Mouse (Mus musculus) left cerebral cortex, postnatal 25 days (tissue): ENCODE measurements around the gene Fkbp2. TPM values are rescaled to one million over a fixed set of nuclear protein-coding genes. Genes with fewer than 3 reads are reported as not detected.
"Not testable (repeated sequence)": the region's sequence is repeated elsewhere in the genome, so short reads cannot be mapped to it uniquely, and the experiment has no call there.

Experiments
- DNase-seq, 2 experiments: peaks; one replicate each; pipeline ENCODE4 v3.0.0; 2022; ENCODE audit warnings: low spot score in 2 of 2, mixed read lengths in 1 of 2
- intact Hi-C: fragments of 180-260 bp; cut with DNase I; formaldehyde crosslinking; loops from one replicate; pipeline ENCODE4 v1.15.1; 2025
- total RNA-seq, 2 experiments: library from RNA; stranded (reverse); gene quantifications; 2 replicates each; pipeline ENCODE4 v1.2.3; 2021

Fkbp2 gene
- total RNA-seq, 2 experiments from 2014 or later = 98.0 to 104 TPM

DNA sequence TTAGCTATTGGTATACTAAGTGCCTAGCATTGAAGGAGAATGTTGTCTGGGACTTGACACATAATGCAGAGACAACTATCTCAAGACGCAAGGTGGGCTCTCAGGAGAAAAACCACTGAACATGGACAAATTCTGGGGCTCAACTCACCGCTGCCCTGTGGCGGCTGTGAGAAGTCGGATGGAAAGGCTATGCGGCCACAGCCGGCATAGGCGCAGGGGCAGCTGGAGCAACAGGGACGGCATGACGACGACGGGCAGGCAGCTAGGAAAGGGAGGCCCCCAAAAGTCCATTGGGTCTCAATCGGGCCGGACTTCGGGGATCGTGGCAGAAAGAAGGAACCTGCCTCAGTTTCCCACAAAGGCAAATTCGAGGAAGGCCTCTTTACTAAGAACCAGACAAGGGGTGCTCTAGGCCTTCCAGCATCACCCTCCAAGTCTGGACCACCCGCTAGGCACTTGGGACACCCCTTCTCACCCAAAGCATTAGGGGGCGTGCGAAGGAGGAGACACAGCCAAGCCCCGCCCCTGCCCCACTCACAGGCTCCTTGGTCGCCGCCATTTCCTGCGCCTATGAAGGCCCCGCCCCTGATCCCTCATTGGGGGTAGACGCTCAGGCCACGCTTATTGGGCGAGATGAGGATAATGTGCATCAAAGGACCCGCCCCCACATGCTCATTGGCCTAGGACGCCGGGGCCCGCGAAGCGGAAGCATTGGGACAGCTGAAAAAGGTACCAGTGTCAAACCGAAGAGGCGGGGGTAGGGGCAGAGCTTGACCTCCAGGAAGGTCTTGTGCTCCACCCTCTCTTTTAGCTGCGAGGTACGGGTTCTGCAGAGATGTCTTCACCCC lies 11.9 kb upstream of the Fkbp2 start, which contains the start of gene Dnajc4:
Gene Dnajc4, minus strand, starts transcription at position 562 of the 848 bp plus-strand sequence.
- peak; percentile 94 to 98 for DNase-seq
- intact Hi-C loops = no loop called here

DNA sequence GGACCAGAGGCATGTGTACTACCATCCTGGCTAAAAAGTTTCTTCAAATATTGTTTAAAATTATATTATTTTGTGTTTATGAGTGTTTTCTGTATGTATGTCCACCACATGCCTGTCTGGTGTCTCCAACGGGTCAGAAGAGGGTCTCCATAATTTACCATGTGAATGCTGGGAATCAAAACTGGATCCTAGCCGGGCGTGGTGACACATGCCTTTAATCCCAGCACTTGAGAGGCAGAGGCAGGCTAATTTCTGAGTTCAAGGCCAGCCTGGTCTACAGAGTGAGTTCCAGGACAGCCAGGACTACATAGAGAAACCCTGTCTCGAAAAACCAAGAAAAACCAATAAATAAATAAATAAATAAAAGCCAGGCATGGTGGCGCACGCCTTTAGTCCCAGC lies 10.9 kb upstream of the Fkbp2 start:
- intact Hi-C loops, DNase-seq: not testable (repeated sequence)

DNA sequence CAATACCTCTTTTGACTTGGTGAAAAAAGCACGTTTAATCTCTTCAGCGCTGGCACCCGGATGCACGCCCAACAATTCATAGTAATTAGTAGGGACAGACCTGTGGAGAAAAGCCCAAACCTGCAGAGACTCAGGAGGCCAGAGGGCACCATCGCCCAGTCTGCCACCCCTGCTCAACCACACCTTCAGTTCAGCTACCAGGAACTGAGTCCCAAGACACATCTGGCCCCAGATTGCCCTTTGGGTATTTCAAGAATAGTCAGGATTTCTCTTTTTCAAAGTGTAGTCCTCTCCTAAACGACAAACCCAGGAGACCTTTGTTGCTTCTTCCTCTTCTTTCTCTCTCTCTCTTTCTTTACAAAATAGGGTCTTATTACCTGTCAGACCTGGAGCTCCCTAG lies 10.4 kb upstream of the Fkbp2 start:
- intact Hi-C loops = no loop called here
- no peak for DNase-seq

DNA sequence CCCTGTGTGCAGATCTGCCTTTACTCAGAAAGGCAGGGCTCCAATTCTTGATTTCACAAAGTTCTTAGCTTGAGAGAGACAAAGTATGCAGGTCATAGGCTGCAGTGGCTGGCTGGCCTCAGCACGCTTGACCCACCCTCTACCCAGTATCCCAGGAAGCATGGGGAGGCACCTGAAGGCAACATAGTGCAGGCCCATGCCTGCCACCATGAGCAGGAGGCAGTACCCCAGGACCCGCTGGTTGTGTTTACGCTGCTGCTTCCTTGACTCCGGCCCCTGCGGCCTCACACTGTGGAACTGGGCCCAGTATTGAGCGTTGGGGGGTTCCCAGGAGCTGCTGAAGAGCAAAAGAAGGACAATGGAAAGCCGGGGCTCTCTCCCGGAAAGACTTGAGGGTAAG lies 8.9 kb upstream of the Fkbp2 start:
- no peak for DNase-seq
- intact Hi-C loops = no loop called here

DNA sequence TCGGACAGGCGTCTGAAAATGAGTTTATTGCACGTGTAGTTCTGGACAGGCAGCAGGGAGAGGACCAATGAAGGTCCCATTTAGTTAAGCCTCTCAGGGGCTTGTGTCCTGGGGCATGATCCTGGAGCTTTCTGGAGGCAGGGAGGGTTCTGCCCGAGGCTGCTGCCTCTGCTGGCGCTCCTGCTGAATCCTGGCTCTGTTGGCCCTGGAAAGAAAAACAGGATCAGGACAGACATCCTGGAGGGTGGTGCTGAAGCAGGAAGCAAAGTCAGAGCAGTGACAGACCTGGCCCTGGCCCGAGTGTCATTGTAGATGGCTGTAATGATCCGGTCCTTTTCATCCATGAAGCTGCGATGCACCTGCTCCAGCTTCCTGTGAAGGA lies 7.6 kb upstream of the Fkbp2 start:
- intact Hi-C loops = no loop called here
- DNase-seq = no peak

DNA sequence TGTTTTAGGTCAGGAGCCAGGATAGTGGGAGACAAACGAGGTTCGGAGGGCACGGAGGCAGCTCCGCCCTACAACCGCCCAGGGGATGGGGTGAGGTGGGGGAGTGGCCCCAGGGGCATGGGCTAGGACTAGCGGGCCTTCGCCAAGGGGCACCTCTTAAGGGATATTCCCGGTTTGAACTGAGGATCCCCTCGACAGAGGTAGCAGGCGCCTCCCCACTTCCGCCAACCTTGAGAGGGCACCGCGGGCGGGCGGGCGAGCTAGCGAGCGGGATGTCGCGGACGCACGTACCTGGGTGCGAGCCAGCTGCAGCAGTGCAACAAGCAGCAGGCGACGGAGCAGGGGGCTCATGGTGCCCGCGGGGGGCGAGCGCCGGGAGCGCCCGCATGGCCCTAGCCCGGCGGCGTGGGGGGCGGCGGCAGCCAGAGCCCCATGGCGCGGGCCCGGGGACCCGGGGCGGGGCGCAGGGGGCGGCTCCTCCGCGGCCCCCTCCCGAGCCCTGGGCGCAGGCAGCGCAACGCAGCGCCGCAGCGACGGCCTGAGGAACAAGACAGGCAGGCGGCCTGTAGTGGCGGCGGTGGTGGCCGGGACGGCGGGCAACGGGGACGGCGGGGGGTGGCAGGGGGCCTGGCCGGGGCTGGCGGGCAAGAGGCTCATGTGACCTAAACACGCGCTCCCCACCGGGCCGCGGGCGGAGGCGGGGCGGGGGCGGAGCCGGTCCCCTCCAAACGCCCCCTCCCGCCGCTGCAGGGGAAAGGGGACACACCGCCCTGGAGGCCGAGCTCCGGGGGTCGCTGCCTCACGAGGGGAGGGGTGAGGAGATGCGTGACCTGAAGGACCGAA lies 7.0 kb upstream of the Fkbp2 start, which contains the start of gene Vegfb:
Gene Vegfb, minus strand, starts transcription at position 591 of the 843 bp plus-strand sequence.
- peak; percentile 44 to 66 for DNase-seq
- intact Hi-C loops = no loop called here

DNA sequence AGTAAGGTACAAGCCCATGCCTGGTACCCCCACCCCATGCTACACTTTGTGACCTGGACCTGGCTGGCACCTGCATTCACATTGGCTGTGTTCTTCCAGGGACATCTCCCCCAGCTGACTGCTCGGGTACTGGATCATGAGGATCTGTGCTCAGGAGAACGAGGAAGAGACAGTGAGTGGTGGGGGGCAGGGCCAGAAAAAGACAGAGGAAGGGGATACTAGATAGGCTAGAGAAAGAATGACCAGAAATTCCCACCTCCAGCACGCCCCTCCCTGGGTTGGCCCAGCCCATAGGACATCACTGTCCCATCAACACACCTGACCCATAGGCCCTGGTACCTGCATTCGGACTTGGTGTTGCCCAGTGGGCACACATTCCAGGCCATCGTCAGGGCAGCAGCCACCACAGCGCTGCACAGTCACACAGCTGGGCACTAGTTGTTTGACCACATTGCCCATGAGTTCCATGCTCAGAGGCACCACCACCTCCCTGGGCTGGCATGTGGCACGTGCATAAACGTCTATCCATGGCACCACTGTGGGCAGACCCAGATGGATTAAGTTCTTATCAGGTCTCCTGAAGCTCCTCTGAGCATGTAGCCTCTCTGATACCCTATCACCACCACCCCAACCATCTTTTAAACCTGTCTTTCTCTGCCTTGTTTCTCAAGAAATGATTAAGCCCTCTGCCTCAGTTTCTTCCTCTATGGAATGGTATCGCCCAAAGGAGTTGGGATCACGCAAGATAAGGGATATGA lies 5.8 kb upstream of the Fkbp2 start:
- DNase-seq = no peak
- intact Hi-C loops = no loop called here

DNA sequence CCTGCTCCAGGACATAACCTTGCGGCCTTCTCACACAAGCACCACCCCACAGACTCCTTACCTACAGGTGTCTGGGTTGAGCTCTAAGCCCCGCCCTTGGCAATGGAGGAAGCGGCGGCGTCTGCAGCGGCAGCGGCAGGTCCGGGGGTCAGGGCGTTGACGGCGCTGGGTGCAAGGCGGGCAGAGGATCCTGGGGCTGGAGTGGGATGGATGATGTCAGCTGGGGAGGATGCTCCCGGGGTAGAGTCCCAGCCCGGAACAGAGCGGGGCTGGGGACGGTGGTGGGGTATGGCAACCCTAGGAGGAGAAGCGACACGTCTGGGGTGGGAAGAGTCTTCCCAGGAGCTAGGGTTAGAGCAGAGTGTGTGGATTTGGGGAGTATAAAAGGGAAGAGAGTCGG lies 5.0 kb upstream of the Fkbp2 start:
- no peak for DNase-seq
- intact Hi-C loops = no loop called here

DNA sequence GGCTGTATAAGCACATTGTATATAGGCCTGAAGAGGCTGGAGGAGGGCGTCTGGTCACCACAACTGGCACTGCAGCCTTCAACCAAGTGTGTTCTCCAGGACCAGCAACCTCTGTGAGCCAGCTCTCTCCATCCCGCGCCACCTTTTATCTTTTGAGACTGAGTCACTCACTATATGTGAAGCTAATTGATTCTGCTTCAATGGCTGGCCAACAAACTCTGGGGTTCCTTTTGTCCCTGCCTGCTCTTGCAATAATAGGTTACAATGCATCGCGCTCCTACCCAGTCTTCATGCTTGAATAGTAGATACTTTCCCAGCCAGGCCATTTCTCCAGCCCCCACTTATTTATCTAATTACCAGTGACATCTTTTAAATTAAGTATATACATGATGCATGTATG lies 3.3 kb upstream of the Fkbp2 start:
- DNase-seq = no peak
- intact Hi-C loops = no loop called here

DNA sequence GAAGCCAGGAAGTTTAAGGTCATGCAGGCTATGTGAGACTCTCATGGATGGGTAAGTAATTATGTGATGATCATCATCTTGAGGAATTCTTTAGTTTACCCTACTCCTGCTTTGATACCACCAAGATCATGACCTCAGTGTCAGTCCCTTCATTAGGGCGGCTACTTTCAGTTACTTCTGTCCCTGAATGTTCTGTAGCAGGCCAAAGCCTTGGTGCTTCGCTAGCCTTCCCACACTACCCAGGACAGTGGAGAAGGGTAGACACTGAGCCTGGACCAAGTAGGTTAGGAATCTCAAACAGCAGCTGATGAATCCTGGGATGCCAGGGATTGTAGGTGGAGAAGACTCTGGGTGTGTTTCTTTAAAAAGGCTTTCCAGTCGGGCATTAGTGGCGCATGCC lies 1.2 kb upstream of the Fkbp2 start:
- intact Hi-C loops = no loop called here
- no peak for DNase-seq

DNA sequence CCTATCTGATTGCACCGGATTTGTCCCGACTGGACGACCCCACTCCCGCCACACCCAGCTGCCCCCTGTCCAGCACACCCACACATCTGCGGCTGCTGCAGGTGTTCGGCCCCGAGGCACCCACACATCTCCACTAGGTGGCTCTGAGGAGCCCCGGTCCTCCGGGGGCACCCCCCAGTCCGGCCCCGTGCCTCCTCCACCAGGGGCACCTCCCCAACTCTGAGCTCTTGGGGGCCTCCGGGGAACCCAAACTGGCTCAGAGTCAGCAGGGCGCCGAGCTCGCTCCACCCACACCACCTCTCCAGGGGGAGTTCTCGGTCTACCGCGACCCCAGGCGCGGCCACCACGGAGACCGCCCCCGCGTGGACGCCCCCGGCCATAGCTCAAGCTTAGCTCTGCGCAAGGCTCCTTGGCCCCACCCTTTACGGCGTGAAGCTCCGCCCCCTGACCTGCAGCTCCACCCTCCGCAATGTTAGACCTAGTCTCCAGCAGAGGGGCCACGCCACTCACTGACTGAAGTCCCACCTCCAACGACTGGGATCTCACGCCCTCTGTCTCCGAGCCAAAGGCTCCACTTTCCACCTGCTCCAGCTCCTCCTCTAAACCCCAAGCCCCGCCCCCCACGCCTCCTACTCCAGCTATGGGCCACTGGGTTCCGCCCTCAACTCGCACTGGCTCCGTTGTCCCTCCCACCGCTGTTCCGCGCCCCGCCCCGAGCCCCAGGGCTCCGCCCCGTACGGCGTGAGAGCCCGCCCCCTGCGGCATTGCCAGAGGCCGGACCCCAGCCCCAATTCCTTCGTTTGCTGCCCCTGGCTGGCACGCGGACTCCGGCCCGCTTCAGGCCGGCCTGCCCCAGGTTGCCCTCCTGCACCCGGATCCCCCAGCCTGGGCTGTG lies 568 bp downstream of the Fkbp2 start:
- intact Hi-C loops = loop anchor here (2.0 to 5.0 kb wide), 2 partner anchors 37 to 57 kb away; partner anchors contain the start of genes Bad and Gpr137
- DNase-seq = peak; percentile 99 to 100

DNA sequence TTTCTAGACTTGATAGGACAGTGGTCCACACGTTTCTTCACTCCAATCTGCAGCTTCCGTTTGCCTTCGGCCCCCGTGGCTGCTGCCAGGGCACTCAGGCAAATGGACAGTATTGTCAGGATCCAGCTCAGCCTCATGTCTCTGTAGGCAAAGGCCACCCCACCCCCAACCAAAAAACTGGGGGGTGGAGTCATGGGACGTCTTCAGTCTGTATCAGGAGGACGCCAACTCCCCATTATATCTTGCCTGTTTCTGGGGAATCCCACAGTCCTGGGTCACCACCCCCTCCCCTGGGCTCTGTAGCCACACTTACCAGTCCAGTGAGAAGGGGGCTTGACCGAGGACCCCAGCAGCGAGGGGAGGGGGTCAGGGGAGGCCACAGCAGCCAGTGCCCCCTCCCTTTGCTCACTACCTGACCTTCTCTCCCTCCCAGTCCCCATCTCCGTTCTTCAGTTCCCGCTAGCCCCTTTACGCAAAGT lies 1.3 kb downstream of the Fkbp2 start:
- peak; percentile 43 to 63 for DNase-seq
- intact Hi-C loops = loop anchor here (2.0 to 5.0 kb wide), 2 partner anchors 37 to 56 kb away; partner anchors contain the start of genes Bad and Gpr137

DNA sequence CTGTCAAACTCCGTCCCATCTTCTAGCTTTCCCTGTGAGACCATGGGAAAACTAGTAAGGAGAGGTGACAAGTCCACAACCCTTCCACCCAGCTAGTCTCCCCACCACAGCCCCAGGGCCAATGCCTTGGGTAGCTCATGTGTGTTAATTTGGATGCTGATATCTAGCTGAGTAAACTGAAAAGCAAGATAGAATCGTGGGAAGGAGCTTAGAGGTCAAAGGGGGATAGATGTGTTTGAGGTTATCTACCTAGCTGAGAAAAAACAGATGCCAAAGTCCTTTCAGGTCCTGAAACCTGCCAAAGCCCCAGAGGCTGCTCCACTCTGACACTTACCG lies 1.7 kb downstream of the Fkbp2 start:
- intact Hi-C loops = loop anchor here (2.0 to 5.0 kb wide), 2 partner anchors 36 to 56 kb away; partner anchors contain the start of genes Bad and Gpr137
- peak in 1 of 2 experiments; percentile 28 for DNase-seq

DNA sequence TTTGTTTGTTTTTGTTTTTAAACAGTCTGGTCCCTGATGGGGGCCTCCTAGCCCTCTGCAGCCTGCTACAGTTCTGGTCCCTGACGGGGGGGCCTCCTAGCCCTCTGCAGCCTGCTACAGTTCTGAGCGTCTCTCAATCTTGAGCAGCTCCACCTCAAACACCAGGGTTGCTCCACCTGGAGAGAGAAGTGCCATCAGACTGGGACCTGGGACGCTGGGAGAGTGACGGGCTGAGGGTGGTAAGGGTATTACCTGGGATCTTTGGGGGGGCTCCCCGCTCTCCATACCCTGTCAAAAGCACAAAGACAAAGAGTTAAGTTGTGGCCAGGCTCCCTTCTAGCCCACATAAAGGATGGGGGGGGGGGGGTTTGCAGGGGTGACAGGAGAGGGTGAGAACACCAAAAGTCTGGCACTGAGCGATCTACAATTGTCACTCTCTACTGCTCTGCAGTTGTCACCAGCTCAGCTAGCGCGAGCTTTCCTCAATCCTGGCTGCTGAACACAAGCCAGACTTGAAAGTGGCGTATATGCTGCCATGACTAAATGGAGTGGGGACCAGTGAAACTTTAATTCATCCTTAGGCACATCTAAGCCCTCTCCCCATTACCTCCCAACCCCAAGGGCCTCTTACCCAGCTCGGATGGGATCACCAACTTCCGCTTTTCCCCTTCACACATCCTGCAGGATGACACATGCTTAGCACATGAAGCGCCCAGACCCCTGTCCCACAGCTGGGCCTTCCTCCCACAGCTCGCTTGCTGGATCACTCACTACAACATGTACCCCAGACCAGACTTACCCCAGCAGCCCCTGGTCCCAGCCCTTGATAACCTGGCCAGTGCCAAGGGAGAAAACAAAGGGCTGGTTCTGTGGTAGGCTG lies 2.3 kb downstream of the Fkbp2 start:
- intact Hi-C loops = loop anchor here (2.0 to 5.0 kb wide), 2 partner anchors 36 to 55 kb away; partner anchors contain the start of genes Bad and Gpr137
- DNase-seq = no peak

DNA sequence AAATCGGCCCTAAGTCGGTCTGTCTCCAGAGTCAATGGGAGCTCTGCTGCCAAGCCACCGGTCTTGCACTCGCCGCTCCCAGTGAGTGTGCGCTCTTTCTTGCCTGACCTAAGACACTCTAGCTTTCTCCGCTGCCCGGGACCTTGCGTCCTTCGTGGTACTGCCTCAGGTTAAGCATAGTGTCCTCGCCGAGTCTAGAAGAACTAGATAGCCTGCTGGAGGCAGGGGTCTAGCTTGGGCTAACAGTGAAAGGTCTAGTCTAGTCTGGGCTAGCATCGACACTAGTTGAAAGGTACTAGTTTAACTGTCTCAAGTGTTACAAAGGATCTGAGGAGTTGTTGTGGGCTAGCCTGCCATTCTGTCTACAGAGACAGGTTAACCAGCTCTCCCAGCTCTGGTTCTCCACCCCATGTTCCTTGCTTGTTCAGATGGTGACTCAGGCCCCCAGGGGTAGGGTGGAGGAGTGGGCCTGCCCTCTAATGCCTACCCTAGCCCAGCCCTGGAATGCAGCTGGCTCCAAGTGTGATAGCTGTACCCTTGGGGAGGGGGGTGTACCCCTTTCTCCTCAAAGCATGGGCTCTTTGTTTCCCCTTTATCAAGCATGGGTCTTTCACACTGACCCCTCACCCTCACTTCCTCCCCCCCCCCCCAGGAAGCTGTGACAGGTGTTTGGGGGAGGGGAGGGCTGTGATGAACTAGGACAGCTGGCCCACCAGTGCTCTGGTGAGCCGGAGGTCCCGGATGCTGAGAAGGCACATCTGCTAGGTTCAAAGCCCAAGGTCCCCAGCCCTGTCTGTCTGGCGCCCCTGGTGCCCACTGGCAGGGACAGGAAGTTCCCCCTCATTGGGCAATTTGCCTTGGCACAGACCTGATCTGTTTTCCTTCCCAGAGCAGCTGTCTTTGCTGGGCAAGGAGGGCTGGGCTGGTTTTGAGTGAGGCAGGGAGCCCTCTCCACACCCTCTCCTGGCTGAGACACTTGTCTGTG lies 4.5 kb downstream of the Fkbp2 start, which contains the start of gene Plcb3:
Gene Plcb3, minus strand, starts transcription at position 934 of the 985 bp plus-strand sequence.
- intact Hi-C loops = loop anchor here (5.0 kb wide), 1 partner anchor 34 kb away; the partner anchor contains the start of genes Bad and Gpr137

More for the DNA sequence above, 4.5 kb downstream of the Fkbp2 start, which contains the start of gene Plcb3:
- peak; percentile 64 to 66 for DNase-seq
